Mouse (Mus musculus): ENCODE measurements around the gene Ccdc124. TPM values are rescaled to one million over a fixed set of nuclear protein-coding genes. Genes with fewer than 3 reads are reported as not detected.

Ccdc124 gene
- polyA plus RNA-seq, 1 experiment from 2014 or later = 79.7 TPM

DNA sequence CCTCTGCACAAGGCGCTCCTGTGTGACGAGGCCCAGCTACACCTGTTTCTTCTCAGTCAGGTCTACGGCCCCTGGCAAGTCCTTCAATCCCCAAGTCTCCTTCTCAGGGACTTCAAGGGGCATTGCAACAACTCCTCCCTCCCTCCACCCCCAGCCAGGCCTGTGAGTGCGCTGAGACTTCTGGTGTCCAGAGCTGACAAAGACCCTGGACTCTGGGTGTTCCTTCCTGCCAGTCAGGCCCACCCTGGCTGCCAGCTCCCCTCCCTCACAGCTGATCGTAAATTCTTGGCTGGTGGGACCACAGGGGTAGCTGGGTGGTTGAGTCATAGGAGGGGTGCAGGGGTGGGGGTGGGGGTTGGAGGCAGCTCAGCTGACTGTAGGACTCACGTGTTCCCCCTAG lies 21.9 kb downstream of the Ccdc124 start:
- H3K9ac ChIP-seq = no peak overlapping the region
- WGBS = 60% methylated on average over 6 of the region's 6 CpGs
- H3K4me3 ChIP-seq = no peak overlapping the region
- H3K36me3 ChIP-seq = no peaks in the 10 kb centered on the region
- H3K27ac ChIP-seq = no peak overlapping the region
- ATAC-seq (replicated peaks; ENCODE audit: insufficient number of reproducible peaks, insufficient read depth, low FRiP score, low read depth) = no peak
- H3K4me1 ChIP-seq (replicated peaks) = peaks cover 5% of the 10 kb centered on the region
- H3K9me3 ChIP-seq (replicated peaks) = no peaks in the 10 kb centered on the region
- H3K4me2 ChIP-seq = no peak overlapping the region
- H3K27me3 ChIP-seq = peaks cover 11% of the 10 kb centered on the region; the same call in 1 of the 2 replicates

DNA sequence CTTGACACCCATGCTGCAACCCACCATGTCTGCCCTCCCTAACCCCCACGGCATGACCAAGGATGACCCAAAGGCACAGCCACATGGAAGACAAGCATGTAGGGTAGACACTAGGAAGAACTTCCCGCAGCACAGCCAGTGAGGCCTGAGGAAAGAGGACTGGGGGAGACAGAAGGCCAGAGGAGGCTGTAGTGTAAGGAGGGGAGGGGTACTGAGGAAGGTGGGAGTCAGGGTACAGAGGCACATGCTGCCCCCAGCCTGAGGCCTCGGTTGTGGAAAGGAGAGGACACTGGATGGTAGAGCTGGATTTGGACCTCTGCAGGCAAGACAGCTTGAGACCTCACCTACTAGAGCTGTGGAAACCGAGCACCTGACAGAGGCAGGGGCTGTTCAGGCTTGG lies 22.8 kb downstream of the Ccdc124 start:
- no peaks in the 10 kb centered on the region for H3K36me3 ChIP-seq
- no peak overlapping the region for H3K27ac ChIP-seq
- H3K4me1 ChIP-seq (replicated peaks) = no peaks in the 10 kb centered on the region
- H3K9me3 ChIP-seq (replicated peaks) = no peaks in the 10 kb centered on the region
- ATAC-seq (replicated peaks; ENCODE audit: insufficient number of reproducible peaks, insufficient read depth, low FRiP score, low read depth) = no peak
- H3K4me3 ChIP-seq = no peak overlapping the region
- no peak overlapping the region for H3K9ac ChIP-seq
- WGBS = 79% methylated on average over 4 of the region's 4 CpGs
- H3K27me3 ChIP-seq = 0 out of 2 replicates have a peak, but pooled peaks cover 13% of the 10 kb centered on the region
- no peak overlapping the region for H3K4me2 ChIP-seq

DNA sequence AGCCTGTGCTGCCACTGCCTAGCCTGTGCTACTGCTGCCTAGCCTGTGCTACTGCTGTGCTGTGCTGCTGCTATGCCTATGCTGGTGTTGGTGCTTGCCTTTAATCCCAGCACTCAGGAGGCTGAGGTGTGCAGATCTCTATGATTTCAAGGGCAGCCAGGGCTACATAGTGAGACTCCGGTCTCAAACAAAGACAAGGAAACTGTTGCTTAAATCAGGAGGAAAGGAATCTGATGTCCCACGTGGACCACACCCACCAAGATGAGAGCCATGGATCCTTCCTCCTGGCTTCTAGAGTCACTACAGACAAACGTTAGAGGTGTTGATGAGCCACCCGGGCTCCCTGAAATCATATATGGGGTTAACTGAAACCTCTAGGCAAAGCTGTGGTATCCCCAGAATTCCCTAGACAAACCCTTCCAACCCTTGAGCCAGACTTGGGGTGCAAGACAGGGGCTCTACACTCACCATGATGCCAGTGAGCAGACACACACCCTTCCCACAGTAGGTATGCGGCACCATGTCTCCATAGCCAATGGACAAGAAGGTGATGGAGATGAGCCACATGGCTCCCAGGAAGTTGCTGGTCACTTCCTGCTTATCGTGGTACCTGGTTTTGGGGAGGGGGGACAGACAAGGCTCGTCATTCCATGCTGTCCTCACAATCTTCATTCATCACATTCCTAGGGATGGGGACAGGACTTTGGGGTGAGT lies 23.4 kb downstream of the Ccdc124 start:
- Histone ChIP-seq H3K27me3 (0 out of 2 replicates have a peak, but pooled peaks cover 6% of the 10 kb centered on the region), H3K4me3 (no peak overlapping the region)
- WGBS = 63% methylated on average over 7 of the region's 7 CpGs

DNA sequence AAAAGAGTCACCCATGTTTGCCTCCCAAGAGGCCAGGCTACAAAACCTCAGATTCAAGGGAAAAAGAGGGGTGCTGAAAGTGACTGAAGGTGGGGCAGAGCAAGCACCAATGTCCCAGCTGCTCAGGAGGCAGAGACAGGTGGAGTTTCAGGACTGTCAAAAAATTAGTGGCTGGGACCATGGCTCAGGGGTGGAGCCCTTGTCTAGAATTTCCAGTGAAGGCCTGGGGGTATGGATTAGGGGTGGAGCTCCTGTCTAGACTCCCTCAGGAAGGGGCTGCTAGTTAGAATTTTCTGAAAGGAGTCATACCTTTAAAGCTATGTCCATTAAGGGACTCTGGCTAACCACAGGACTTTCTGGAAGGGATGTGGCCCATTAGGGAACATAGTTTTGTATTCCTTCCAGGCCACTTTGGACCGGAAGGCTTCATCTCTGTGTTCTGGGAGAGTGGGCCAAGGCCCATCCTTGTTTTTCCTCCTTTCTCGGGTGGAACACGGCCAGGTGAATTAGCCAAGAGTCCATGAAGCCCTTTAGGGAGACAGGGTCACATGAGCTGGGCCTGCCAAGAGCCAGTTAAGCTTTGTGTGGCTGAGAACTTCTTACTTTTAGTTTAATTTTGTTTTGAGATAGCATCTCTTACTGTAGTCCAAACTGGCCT lies 24.3 kb downstream of the Ccdc124 start:
- Histone ChIP-seq H3K9ac (no peak overlapping the region), H3K36me3 (no peaks in the 10 kb centered on the region), H3K27ac (no peak overlapping the region), H3K9me3 (replicated peaks) (no peaks in the 10 kb centered on the region), H3K4me3 (no peak overlapping the region), H3K4me2 (no peak overlapping the region), H3K27me3 (0 out of 2 replicates have a peak, but pooled peaks cover 4% of the 10 kb centered on the region), H3K4me1 (replicated peaks) (no peaks in the 10 kb centered on the region)
- WGBS = 78% methylated on average over 3 of the region's 3 CpGs
- ATAC-seq (replicated peaks; ENCODE audit: insufficient number of reproducible peaks, insufficient read depth, low FRiP score, low read depth) = no peak

More for the DNA sequence above, 23.4 kb downstream of the Ccdc124 start:
- H3K9me3 ChIP-seq (replicated peaks) = no peaks in the 10 kb centered on the region
- H3K4me2 ChIP-seq = no peak overlapping the region
- H3K9ac ChIP-seq = no peak overlapping the region
- no peaks in the 10 kb centered on the region for H3K36me3 ChIP-seq
- no peaks in the 10 kb centered on the region for H3K4me1 ChIP-seq (replicated peaks)
- no peak for ATAC-seq (replicated peaks; ENCODE audit: insufficient number of reproducible peaks, insufficient read depth, low FRiP score, low read depth)
- no peak overlapping the region for H3K27ac ChIP-seq

DNA sequence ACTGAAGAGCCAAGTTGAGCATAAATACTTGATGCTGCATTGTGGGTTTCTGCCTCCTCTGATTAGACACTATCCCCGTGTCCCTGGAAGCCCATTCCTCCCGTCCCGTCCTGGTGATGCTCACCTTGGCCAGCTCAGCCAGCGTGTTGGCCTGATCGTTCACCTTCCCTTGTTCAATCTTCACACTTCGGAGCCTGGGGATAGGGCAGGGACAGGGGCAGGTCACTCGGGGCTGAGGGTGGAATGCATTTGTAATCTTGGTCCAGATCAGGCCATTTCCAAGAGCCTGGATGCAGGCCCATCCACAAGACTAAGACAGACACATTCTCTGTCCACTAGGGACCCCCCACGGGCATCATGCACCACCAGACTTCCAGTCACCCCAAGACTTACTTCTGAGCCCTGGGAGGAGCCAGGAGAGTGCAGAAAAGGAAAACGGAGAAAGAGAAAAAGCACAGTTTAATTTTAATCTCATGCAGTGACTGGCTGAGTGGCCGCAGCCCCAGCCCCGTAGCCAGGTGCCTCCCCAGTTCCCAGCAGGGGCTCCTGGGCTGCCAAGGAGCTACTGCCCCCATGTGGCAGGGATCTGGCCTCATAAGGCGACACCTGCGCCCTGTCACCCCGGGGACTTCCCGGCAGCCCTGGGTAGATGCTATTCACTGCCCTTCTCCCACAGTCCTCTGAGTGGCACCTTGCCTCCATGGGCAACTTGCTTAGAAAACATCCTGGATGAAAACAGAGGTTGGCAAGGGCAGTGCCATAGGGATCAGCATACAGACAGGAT lies 27.2 kb downstream of the Ccdc124 start:
- H3K27ac ChIP-seq = no peak overlapping the region
- no peak overlapping the region for H3K4me3 ChIP-seq
- no peak for ATAC-seq (replicated peaks; ENCODE audit: insufficient number of reproducible peaks, insufficient read depth, low FRiP score, low read depth)
- 49% methylated on average over 15 of the region's 15 CpGs for WGBS
- H3K9ac ChIP-seq = no peak overlapping the region
- no peaks in the 10 kb centered on the region for H3K36me3 ChIP-seq
- peaks cover 12% of the 10 kb centered on the region; the same call in 1 of the 2 replicates for H3K27me3 ChIP-seq
- H3K4me1 ChIP-seq (replicated peaks) = no peaks in the 10 kb centered on the region
- no peaks in the 10 kb centered on the region for H3K9me3 ChIP-seq (replicated peaks)
- no peak overlapping the region for H3K4me2 ChIP-seq

DNA sequence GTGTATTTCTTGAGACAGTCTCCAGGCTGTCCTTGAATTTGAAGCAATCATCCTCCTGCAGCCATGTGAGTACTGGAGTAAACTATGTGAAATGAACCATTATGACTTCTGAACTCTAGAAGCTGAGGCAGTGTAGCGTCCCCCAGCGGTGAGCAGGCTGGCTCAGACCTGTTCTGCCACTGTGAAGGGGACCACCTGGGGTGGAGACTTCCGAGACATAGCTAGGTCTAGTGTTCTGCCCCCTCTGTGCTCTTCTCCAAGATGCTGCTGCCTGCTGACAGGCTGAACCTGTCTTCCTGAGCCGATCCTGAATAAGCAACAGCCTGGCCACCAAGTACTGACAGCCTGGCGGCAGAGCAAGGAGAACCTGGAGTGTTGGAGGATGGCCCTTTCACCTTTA lies 28.6 kb downstream of the Ccdc124 start:
- H3K4me3 ChIP-seq = no peak overlapping the region
- 36% methylated on average over 5 of the region's 5 CpGs for WGBS
- ATAC-seq (replicated peaks; ENCODE audit: insufficient number of reproducible peaks, insufficient read depth, low FRiP score, low read depth) = no peak
- H3K4me2 ChIP-seq = no peak overlapping the region
- H3K36me3 ChIP-seq = no peaks in the 10 kb centered on the region
- no peaks in the 10 kb centered on the region for H3K9me3 ChIP-seq (replicated peaks)
- peaks cover 6% of the 10 kb centered on the region for H3K4me1 ChIP-seq (replicated peaks)
- H3K9ac ChIP-seq = no peak overlapping the region
- peaks cover 12% of the 10 kb centered on the region; the same call in 1 of the 2 replicates for H3K27me3 ChIP-seq
- no peak overlapping the region for H3K27ac ChIP-seq

DNA sequence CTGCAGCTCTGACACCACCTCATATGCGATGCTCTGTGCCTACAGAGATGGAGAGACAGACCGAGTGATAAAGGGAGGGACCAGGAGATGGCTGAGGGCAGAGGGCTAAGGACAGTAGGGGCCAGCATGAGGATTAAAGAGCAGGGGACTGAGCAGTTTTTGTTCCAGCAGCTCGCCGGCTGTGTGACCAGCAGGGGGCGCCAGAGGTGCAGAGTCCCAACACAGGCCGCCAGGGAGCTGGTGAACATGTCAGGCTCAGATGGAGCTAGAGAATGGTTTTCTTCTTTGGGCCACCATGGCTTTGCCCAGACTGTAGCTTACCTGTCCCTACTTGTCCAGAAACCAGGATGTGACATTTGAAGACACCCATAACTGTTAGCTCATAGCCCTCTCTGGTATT lies 29.2 kb downstream of the Ccdc124 start:
- ATAC-seq (replicated peaks; ENCODE audit: insufficient number of reproducible peaks, insufficient read depth, low FRiP score, low read depth) = no peak
- no peak overlapping the region for H3K27ac ChIP-seq
- no peak overlapping the region for H3K9ac ChIP-seq
- no peaks in the 10 kb centered on the region for H3K9me3 ChIP-seq (replicated peaks)
- H3K4me2 ChIP-seq = no peak overlapping the region
- H3K27me3 ChIP-seq = peaks cover 12% of the 10 kb centered on the region; the same call in 1 of the 2 replicates
- WGBS = under 1% methylated on average over 6 of the region's 6 CpGs
- H3K36me3 ChIP-seq = no peaks in the 10 kb centered on the region
- peaks cover 6% of the 10 kb centered on the region for H3K4me1 ChIP-seq (replicated peaks)
- no peak overlapping the region for H3K4me3 ChIP-seq

DNA sequence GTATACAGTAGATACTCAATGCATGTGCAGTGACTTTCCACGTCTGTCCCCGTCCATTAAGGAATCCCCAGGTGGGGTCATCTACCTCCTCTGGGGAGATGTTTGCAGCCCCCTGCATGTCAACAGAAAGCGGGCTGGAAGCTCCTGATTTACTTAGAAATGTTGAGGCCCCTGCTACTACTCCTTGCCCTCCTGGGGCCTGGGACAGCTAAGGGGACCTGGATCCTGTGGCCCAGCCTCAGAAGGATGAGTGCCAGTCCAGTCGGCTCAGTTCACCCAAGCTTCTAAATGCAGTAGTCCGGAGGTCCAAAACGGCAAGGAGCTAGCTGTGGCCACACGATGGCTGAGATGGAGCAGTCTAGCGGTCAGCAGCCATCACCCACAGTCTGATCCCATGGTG lies 29.8 kb downstream of the Ccdc124 start:
- Histone ChIP-seq H3K4me2 (no peak overlapping the region), H3K9ac (no peak overlapping the region), H3K27ac (no peak overlapping the region), H3K4me1 (replicated peaks) (peaks cover 7% of the 10 kb centered on the region), H3K4me3 (no peak overlapping the region), H3K9me3 (replicated peaks) (no peaks in the 10 kb centered on the region), H3K36me3 (no peaks in the 10 kb centered on the region), H3K27me3 (peaks cover 12% of the 10 kb centered on the region; the same call in 1 of the 2 replicates)
- no peak for ATAC-seq (replicated peaks; ENCODE audit: insufficient number of reproducible peaks, insufficient read depth, low FRiP score, low read depth)
- 79% methylated on average over 8 of the region's 8 CpGs for WGBS

DNA sequence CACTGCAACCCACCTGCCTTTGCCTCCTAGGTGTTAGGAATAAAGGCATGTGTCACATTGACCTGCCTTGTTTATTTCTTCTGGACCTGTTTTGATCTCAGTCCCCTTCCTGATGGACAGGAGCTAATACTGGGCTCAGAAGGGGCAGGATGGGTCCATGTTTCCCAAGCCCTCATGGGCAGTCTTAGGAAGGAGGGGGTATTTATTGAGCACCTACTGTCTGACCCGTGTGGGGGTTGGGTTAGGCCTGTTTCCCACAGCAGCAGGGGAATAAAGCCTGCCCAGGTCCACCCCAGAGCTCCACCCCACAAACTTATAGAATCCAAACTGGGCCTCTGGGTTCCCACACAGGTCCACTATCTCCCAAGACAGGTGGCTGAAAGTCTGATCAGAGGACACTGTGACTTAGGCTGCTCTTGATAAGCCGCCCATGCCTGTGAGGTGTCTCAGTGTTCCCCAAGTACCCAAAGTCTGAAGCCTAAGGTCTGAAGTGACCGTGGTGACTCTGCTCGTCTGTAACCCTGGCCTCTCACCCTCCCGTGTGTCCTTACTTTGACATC lies 30.4 kb downstream of the Ccdc124 start:
- no peak overlapping the region for H3K4me2 ChIP-seq
- peaks cover 12% of the 10 kb centered on the region for H3K4me1 ChIP-seq (replicated peaks)
- H3K36me3 ChIP-seq = no peaks in the 10 kb centered on the region
- WGBS = 68% methylated on average over 5 of the region's 5 CpGs
- no peak overlapping the region for H3K27ac ChIP-seq
- H3K9me3 ChIP-seq (replicated peaks) = no peaks in the 10 kb centered on the region
- peaks cover 12% of the 10 kb centered on the region; the same call in 1 of the 2 replicates for H3K27me3 ChIP-seq
- no peak overlapping the region for H3K9ac ChIP-seq
- no peak overlapping the region for H3K4me3 ChIP-seq
- ATAC-seq (replicated peaks; ENCODE audit: insufficient number of reproducible peaks, insufficient read depth, low FRiP score, low read depth) = no peak

DNA sequence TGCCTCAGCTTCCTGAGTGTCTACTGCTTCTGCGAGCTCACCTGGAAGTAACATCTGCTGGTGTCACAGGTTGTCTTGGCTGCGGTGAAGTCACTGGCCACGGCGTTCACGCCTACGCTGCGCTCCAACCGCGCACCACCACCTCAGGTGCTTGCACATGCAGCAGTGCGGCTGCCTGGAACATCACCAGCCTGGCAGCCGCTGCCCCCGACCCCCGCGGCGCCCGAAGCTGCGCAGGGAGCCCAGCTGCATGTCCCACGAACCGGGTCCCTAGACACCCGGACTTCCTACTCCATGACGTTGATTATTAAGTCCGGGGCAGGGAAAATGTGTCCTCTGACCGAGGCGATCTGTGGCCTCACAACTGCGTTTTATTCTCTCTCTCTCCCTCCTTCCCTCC lies 31.3 kb downstream of the Ccdc124 start:
- Histone ChIP-seq H3K4me1 (replicated peaks) (peaks cover 12% of the 10 kb centered on the region), H3K36me3 (no peaks in the 10 kb centered on the region), H3K4me2 (no peak overlapping the region), H3K27me3 (peaks cover 12% of the 10 kb centered on the region; the same call in 1 of the 2 replicates), H3K9ac (no peak overlapping the region), H3K27ac (no peak overlapping the region), H3K9me3 (replicated peaks) (no peaks in the 10 kb centered on the region), H3K4me3 (no peak overlapping the region)
- no peak for ATAC-seq (replicated peaks; ENCODE audit: insufficient number of reproducible peaks, insufficient read depth, low FRiP score, low read depth)
- WGBS = 59% methylated on average over 25 of the region's 25 CpGs
